Mouse (Mus musculus): Measurements from ENCODE around the gene Accs.

GRCm38 (mm10) chr2:93797162-93797795, 52.5 kb downstream of the Accs start:
- TF ChIP-seq POLR2A (IDR thresholded peaks at IDR 0.05; ENCODE audit: low read depth, low read length) = no peak
- TF ChIP-seq RCOR1 (conservative IDR thresholded peaks at IDR 0.05; ENCODE audit: low read depth, low read length) = no peak
- no peak for TF ChIP-seq MEF2A (IDR thresholded peaks at IDR 0.05; ENCODE audit: borderline replicate concordance, low read depth, low read length)
- TF ChIP-seq CTCF (conservative IDR thresholded peaks at IDR 0.05 in 1 of 2, IDR thresholded peaks at IDR 0.05 in 1 of 2; ENCODE audit: low read depth in 2 of 2, low read length in 2 of 2) = no peak
- no peak for TF ChIP-seq RAD21 (IDR thresholded peaks at IDR 0.05; ENCODE audit: low read depth, low read length)
